Mouse (Mus musculus): ENCODE measurements around the gene Irf2bp2. TPM values are rescaled to one million over a fixed set of nuclear protein-coding genes. Genes with fewer than 3 reads are reported as not detected.

Irf2bp2 gene
- total RNA-seq, 2 experiments from 2014 or later: 118 to 119 TPM

DNA sequence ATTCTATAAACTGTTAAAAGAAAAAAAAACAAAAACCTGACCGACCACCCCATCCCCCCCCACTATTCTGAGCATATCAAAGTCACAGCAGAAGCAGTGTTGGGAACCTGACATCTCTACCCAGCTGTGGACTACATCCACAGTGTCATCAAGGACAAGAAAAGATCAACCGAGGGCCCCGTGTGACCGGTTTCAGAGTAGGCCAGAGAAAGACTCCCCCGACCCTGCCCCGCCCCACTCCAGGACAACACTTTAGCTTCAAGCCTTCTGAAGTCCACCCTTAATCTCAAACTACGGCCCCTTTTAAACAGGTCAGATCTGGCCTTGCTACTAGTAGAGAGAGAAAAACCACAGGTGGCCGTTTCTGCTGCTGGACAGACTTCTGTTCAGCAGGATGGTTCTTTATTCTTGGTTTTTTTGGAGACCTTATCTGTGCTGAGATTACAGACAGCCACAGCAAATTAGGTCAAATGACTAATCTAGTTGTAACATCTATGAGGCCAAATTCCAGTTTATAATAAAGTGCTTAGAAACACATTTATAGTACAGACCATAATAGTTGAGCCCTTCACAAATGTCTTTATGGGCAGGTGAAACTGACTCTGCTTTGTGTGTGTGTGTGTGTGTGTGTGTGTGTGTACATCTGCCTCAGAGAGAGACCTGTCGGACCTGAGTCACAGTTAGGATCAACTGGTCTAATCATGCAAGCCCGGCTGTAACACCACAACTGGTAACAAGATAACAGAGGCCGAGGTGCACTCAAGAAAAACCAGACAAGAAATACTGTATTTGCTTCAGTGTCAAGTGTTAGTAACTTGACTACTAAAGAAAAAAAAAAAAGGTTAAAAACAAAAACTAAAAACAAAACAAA, 4.9 kb downstream of the Irf2bp2 start:
- no peak for DNase-seq (ENCODE audit: low spot score in 2 of 2)

DNA sequence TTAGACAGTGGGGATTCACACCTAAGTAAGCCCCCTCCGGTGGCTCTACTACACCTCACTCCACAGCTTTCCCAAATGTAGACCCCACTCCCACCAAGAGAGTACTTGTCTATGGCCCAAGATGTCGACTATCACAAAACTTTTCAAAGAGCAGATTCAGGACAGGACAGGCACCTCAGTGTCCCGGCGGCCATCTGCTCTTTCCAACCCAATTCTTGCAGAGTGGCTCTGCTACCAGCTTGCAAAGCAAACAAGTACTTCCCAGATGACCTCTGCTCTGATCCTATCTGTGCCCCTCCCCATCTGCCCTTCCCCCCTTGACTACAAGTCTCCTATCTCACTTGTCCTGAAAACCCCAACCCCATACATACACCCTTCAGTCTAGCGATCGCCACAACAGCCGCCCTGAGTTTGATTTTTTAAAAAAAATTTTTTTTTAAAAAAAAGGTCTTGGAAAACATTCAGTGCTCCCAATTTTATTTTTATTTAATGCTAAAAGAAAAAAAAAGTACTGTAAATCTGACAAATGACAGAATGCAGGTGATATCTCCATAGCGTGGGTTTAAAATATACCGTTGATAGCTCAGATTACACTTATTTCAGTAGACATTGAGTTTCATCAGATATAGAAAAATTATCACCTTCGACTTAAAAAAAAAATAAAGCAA, 5.8 kb downstream of the Irf2bp2 start:
- DNase-seq (ENCODE audit: low spot score in 2 of 2): no peak

DNA sequence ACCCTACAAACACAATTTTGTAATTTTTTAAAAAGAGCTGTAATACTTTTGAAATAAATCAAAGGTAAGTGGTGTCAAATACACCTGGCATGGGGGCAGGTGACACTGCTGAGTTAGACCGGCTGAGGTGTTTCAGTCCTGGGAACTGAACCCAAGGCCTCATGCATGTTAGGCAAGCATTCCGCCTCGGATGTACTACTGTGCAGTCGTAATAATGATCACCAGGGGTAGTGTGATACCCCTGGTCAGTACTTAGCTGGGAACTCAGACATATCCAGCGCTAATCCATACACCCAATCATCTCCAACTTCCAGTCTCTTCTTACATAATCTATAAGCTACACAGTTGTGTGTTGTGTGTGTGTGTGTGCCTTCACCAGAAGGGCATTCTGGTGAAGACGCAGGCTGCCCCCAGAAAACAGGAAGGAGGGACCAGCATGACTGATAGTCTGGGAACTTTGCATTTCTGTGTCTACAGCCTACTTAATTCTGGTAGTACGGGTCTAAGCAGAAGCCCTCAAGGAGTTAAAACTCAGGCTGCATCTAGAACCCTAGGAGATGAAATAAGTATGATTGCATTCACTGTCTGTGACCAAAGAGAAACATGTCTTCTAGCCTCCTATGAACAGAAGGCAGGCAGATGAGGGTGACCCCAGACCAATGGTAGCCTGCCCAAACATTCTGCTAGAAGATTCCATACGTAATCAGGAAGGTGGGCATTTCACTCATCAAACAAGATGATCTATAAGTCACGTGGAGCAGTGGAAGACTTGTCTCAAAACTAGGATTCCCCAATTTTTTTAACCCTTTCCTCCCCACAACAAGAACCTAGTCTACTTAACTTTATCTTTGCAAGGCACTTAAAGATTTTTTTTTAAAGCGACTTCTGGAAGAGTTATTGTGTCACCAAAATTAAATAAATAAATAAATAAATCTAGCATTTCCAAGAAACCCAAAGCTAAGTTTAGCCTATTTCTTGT, 6.9 kb downstream of the Irf2bp2 start:
- DNase-seq (ENCODE audit: low spot score in 2 of 2): no peak

DNA sequence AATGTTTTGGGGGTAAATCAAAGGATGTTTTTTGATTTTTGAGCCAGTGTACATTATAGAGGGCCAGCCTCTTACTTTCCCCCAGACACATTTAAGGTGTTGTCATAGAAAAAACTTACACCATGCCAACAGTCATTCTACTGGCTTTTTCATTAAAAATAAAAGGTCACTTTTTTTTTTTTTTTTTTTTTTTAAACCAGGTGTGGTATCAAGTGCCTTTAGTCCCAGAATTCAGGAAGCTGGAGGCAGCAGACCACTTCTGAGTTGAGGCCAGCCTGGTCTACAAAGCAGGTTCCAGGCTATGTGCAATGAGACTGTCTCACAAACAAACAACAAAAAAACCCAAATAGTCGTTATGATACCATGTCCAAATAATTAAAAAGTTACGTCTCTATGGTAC, 7.7 kb downstream of the Irf2bp2 start:
- no peak for DNase-seq (ENCODE audit: low spot score in 2 of 2)

DNA sequence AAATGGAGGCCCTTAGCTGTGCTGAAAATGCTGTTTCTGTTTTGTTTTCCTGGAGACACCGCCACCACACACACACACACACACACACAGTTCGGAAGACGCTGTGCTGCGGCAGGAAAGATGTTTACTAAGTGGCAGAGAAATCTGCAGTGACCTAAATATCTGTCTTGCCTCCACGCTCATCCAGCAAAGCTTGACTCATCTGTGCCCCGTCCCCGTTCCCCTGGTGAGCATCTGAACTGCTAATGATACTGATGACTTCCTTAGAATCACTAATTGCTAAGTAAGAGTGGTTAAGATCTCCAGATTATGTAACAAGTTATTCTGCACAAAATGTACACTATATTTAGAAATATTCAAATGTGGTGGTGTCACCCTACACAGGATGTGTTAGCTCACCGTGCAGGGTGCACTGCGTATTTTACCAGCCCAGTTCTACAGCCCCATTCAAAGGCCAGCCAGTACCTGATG, 8.2 kb downstream of the Irf2bp2 start:
- no peak for DNase-seq (ENCODE audit: low spot score in 2 of 2)

DNA sequence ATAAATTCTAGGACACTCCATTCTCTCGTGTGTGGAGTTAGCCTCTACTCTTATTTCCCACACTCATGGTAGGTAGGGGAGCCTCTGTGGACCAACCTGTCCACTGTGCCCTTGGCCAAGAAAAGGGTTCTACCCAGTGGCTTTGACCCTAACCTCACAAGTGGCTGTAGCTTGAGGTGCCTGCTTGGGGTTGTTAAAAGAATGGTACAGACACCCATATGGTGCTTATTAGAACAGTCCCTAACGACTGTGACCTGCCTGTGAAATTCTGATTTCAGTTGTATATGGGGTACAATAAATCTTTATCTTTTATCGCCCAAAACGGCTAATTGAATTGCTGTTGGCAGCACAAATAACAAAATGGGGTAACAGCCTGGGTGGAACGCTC, 8.9 kb downstream of the Irf2bp2 start:
- DNase-seq (ENCODE audit: low spot score in 2 of 2): no peak

DNA sequence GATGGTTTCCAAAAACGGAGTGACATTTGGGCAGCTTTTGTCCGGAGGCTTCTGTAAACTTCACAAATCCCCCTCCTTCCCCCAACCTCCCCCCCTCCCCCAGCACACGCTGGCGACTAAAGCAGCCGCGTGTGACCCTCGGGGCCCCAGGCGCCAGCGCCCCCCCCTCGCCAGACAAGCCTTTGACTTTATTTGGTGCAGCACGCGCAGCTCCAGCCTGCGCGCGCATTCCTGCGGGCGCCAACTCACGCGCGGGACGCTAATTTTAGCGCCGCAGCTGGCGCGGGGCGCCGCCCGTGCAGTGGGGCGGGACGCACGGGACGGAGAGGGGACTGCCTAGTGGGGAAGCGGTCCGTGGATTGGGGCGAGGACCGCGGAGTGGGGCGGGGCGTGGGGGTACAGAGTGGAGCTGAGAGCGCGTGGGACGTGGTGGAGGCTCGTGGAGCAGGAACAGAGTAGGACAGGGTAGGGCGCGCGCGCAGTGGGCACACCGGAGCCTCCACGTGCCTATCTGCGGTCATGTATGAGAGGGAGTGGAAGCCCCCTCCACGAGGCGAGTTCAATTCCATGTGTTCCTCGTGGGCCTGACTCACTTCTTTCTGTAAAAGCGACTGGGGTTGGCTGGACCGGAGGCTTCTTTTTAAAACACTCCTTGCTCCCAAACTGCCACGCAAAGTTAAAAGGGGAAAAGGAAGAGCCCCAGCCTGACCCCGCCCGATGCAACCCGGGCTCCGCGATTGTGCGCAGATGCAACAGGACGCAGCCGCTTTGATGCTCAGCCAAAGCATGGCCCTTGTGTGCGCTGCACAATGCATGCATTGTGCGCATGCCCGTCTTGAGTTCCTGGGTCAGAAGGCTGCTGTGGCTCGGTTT, 9.6 kb downstream of the Irf2bp2 start:
- peak; percentile 63 to 67 for DNase-seq (ENCODE audit: low spot score in 2 of 2)

DNA sequence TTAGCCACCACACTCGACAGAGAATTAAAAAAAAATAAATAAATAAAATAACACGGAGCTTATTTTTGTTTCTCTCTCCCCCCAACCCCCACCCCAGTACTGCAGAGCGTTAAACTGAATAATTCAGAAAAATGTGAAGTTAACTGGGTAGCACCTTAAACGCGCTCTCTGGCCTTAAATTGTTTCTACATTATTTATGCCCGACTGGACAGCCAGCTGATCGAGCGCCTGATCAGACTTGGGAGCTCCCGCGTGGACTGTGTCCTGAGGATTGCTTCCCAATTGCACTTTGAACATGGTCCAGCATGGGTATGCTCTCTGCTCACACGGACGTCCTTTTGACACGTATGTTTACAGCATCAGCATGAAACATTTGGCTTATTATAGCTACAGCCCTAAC, 10.3 kb downstream of the Irf2bp2 start:
- DNase-seq (ENCODE audit: low spot score in 2 of 2): no peak

DNA sequence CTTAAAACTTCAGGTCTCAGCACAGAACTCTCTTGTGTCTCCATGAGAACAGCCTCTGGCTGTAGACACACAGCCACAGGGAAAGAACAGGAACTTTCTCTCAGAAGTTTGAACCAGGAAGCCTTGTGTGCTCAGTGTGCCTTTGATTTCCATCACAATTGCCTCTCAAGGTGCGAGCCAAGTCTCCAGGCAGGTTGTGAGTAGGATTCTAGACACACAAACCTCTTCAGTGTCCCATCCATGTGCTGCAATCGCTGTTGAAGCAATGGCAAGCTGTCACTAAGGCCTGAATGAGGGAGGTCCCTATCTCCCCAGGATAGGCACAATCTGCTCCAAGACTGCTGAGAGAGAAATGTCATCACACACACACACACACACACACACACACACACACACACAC, 10.8 kb downstream of the Irf2bp2 start:
- DNase-seq (ENCODE audit: low spot score in 2 of 2): no peak

DNA sequence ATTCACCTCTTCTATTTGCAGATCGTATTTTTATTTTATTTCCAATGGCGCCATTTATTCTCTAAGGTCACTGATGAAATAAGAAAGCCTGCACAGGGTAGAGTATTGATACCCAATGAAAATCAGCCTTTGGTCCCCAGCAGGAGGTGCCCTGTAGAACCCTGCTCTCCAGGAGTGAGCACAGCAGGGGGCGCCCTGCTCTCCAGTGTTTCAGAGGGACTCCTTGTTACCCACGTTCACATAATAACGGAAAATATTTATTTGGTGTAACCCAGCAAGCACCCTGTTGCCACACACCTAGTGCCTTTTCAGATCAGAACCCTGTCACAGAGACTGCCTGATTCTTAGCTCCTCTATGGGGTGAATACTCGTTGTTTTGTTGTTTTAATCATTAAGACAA, 11.3 kb downstream of the Irf2bp2 start:
- peak; percentile 79 to 80 for DNase-seq (ENCODE audit: low spot score in 2 of 2)

DNA sequence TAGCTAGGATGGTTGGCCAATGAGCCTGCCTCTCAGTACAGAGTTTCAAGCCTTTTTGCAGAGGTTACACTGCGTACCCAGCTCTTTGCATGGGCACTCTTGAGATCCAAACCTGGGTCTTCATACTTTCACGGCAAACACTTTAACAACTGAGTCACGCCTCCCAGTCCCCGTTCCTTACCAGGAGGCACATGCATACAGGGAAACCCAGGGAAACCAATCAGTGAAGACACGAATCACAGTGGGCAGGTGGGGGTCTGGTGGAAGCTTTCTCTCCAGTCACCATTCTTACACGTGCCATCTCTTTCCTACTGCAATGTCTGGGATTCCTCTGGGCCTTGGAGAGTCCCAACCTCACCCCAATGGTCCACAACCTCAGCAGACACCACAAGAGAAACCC, 12.1 kb downstream of the Irf2bp2 start:
- DNase-seq (ENCODE audit: low spot score in 2 of 2): no peak

DNA sequence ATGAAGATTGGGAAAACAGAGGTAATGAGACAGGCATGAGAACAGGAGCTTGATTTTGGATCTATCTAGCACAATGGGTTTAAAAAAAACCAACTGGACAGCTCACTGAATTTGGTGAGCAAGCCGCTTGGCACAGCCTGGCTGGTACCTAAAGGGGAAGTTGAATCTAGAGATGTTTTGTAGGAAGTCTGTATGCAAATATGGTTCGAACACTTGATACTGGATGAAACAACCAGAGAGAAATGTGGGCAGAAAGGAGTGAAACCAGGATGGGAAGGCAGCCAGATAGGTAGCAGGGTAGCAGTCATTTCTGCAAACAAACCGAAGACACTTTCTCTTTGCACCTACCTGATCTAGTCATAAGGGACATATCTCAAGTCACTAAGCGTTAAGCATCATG, 13.0 kb downstream of the Irf2bp2 start:
- DNase-seq (ENCODE audit: low spot score in 2 of 2): no peak

DNA sequence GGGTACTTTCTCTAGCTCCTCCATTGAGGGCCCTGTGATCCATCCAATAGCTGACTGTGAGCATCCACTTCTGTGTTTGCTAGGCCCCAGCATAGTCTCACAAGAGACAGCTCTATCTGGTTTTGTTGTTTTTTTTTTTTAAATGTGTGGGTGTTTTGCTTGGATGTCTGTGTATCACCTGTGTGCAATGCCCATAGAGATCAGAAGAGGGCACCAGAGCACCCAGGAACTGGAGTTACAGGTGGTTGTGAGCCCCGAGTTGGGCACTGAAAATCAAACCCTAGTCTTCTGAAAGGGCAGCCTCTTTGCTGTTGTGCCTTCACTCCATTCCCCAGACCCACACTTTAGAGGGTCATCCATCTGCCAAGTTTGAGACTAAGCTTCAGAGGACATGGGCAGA, 13.7 kb downstream of the Irf2bp2 start:
- DNase-seq (ENCODE audit: low spot score in 2 of 2): no peak

DNA sequence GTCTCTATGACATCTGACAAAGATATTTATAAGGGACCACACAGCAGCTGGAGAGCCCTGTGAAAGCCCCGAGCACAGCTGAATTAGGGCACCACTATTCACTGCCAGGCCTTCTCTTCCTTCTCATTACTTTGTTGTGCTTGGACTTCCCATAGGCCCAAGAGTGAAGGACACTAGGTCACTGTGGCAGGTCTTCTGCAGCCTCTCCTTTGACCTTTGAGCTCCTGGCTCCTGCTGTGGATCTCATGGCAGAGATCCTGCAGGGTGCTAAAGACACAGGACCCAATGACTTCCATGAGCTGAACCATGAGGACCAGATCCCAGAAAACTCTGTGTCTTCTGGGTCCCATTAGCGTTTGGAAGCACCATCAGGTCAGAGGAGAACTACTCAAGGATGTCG, 15.1 kb downstream of the Irf2bp2 start:
- DNase-seq (ENCODE audit: low spot score in 2 of 2): no peak

DNA sequence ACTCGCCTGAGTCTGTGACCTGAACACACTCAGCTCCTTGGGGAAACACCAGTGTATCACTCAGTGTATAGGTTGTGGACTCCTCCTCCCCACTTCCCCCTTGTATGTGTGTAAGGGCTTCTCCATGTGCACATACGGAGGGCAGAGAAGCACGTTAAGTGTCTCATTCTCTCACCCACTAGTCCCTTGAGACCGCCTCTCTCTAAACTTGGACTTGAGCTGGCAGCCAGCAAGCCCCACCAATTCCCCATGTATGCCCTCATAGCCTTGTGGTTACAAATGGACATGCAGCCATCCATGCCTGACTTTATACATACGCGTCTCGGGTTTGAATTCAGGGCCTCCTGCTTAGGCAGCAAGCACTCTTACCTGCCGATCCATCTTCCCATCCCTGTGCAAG, 16.9 kb downstream of the Irf2bp2 start:
- DNase-seq (ENCODE audit: low spot score in 2 of 2): no peak

DNA sequence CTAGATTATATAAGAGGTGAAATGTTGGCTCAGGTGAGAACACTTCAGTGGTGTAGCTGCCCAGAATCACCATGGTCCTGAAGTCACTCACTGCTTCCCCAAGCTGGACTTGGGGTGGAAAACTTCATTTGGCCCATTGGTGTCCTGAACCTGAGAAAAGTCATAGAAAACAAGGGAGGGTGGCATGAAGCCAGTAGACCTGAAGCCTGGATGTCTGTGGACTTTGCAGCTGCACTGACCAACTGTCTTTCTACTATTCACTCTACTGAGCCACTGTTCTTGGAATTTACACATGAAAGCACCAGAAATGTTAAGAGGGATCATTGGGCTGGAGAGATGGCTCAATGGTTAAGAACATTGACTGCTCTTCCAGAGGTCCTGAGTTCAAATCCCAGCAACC, 17.7 kb downstream of the Irf2bp2 start:
- DNase-seq (ENCODE audit: low spot score in 2 of 2): no peak

DNA sequence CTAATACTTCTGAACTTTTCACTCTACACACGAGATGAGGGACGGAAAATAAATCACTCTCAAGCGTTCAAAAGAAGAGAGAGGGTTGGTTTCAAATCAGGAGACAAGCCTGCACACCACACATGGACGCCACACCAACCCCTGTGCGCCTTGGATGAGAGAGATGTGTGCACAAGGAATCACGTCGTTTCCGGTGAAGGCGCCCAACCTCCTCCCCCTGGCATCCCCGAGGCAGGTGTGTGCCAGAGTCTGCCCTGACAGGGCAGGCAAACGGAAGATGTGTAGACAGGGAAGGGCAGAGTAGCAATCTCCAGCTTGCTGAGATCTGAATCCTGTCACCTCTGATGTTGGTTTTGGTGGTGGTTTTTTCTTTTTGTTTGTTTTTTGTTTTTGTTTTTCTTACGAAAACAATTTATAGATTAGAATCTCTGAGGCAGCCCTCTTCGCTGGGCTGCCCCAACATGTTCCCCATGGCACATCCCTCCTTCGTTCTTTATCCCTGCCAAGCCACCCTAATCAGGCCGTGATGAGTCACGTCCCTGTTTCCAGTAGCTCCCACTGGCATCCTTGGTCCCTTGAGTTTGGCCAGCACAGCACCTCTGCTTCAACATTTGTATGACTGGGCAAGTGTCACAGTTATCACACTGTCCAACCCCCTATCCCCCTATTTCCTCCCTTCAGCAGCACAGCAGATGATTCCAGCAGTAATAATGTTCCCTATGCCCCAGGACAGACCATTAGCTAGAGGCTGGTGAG, 18.7 kb downstream of the Irf2bp2 start:
- no peak for DNase-seq (ENCODE audit: low spot score in 2 of 2)

DNA sequence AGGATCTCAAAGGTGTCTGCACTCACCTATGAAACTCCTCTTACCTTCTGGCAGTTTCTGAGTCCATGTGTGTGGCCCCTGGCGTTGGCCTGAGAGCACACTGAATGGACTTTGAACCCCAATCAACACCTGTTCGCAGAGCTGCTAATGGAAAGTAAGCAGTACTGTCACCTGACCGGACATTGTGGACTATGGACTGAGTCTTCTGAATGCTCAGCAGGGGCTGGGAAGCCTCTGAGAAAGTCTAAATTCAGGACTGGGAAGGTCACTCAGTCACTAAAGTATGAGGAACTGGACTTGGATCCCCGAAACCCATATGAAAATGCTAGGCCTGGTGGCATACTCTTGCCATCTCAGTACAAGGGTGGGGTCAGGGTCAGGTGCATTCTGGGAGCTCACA, 19.9 kb downstream of the Irf2bp2 start:
- no peak for DNase-seq (ENCODE audit: low spot score in 2 of 2)

DNA sequence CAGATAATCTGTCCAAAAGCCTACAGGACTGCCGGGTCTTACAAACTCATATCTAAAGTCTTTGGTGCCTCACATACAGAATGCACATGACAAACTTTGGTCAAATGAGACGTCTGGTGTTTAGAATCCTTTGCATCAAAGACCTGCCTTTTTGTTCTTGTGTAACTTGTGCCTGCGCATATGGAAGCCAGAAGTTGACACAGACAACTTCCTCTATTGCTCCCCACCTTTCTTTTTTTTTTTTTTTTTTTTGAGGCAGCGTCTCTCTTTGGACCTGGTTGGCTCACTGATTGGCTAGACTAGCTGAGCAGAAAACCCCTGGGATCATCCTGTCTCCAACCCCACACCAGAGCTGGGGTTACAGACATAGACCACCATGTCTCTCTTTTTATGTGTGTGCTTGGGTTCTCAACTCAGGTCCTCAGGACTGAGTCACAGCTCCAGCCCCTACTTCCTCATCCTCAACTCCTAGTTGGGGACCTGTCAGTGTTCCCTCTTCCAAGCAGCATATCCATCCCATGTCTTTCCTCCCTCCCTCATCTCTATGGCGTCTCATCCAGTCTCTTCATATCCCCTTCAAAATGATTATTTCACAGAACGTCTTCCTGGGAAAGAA, 20.6 kb downstream of the Irf2bp2 start:
- DNase-seq (ENCODE audit: low spot score in 2 of 2): no peak

Measured in adrenal gland, adult 18-20 months (tissue).